Mouse (Mus musculus): ENCODE data around the gene Card19. TPM values are rescaled to one million over a fixed set of nuclear protein-coding genes. Genes with fewer than 3 reads are reported as not detected.

The Card19 gene
- 79.4 and 106 TPM in 2 replicates for polyA plus RNA-seq (2012; rRNA removed)

DNA sequence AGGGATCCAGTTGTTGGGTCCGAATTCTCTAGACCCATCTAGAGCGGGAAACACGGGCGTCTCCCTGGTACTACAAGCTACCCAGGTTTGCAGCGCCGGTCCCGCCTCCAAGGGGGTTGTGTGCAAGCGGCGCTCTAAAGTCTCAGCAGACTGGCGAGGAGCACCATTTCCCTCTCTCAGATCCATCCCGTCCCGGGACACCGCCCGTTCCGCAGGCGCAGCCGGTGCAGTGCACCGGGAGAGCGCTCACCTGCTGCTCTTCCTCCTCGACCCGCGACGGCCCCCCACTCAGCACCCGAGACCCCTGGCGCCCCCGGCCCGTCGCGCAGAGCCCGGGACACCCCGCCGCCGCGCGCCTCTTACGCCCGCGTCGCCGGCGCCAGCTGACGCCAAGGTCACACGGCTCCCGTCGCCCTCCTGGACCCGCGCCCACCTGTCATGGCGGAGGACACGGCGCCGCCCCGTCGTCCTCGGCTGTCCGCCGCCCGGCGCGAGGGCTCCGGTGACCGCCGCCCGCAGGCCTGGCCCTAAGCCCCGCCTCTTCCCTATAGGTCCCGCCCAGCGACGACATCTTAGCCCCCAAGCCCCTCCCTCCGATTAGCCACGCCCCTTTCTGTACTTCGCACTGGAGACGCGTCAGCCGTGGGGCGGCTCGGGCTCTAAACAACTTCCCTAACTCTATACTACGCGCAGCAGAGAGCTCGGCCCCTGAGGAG is at the start of gene Card19:
Gene Card19, minus strand, starts transcription at position 534 of the 716 bp plus-strand sequence.
- TF ChIP-seq POLR2A (IDR thresholded peaks at IDR 0.05; ENCODE audit: low read depth, low read length) = peak; percentile 69
- no peak for TF ChIP-seq CTCF (IDR thresholded peaks at IDR 0.05; ENCODE audit: extremely low read depth, insufficient read depth, insufficient read length, insufficient replicate concordance)
- Histone ChIP-seq H3K4me3 (ENCODE audit: extremely low read depth, insufficient read depth, insufficient read length) (peak within 1 kb of the TSS; percentile 66), H3K36me3 (ENCODE audit: control insufficient read depth, insufficient read depth, low read length) (no peaks in the 10 kb centered on the region), H3K27ac (ENCODE audit: insufficient read depth, low read length) (peak within 1 kb of the TSS; percentile 94), H3K4me1 (ENCODE audit: control insufficient read depth, insufficient read depth, insufficient read length) (peaks cover 24% of the 10 kb centered on the region), H3K27me3 (ENCODE audit: control insufficient read depth, insufficient read depth, low read length) (no peaks in the 10 kb centered on the region)
- DNase-seq (ENCODE audit: low read depth in 1 of 2, low spot score in 2 of 2) = peak; percentile 93 to 99
- WGBS = under 1% methylated on average over 75 of the region's 78 CpGs

DNA sequence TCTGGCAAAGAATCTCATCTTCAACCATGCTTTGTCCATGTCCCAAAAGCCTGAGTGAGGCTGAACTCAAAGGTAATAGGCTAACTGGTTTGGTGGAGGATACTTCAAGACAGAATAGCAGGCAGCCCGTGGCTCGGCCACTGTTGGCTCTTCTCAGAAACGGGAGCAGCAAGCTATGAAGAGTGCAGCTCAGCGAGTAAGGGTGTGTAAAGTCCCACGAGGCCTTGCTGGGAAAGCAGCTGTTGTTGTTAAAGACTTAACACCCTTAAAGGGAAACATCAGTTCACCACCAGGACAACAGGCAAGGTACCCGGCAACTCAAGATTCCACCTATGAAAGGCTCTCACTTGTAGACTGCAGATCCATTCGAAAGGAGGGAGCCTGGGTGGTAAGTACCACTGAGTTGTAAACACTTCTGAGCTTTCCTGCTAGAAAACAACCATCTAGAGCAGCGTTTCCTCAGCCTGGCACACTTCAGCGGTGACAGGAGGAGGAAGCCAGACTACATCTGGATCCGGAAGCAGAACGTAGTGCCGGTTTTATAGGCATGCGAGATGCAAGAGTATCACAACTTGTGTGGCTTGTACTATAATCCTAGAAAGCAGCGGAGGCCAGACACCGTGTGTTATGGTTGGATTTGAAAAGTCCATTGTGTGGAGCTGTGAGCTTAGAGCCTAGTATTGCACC is 44.3 kb upstream of the Card19 start:
- H3K4me3 ChIP-seq (ENCODE audit: extremely low read depth, insufficient read depth, insufficient read length) = no peak overlapping the region
- no peaks in the 10 kb centered on the region for H3K27me3 ChIP-seq (ENCODE audit: control insufficient read depth, insufficient read depth, low read length)
- 18% methylated on average over 15 of the region's 15 CpGs for WGBS
- TF ChIP-seq CTCF (IDR thresholded peaks at IDR 0.05; ENCODE audit: extremely low read depth, insufficient read depth, insufficient read length, insufficient replicate concordance) = no peak
- no peak for TF ChIP-seq POLR2A (IDR thresholded peaks at IDR 0.05; ENCODE audit: low read depth, low read length)
- H3K4me1 ChIP-seq (ENCODE audit: control insufficient read depth, insufficient read depth, insufficient read length) = peaks cover 12% of the 10 kb centered on the region; the same call in 1 of the 2 replicates
- H3K27ac ChIP-seq (ENCODE audit: insufficient read depth, low read length) = peak overlapping the region; percentile 52
- no peak for DNase-seq (ENCODE audit: low read depth in 1 of 2, low spot score in 2 of 2)
- peaks cover 23% of the 10 kb centered on the region for H3K36me3 ChIP-seq (ENCODE audit: control insufficient read depth, insufficient read depth, low read length)

- Histone ChIP-seq H3K36me3 (ENCODE audit: control insufficient read depth, insufficient read depth, low read length) (peaks cover 3% of the 10 kb centered on the region; the same call in 1 of the 2 replicates), H3K27ac (ENCODE audit: insufficient read depth, low read length) (no peak overlapping the region), H3K4me3 (ENCODE audit: extremely low read depth, insufficient read depth, insufficient read length) (no peak overlapping the region), H3K27me3 (ENCODE audit: control insufficient read depth, insufficient read depth, low read length) (no peaks in the 10 kb centered on the region), H3K4me1 (ENCODE audit: control insufficient read depth, insufficient read depth, insufficient read length) (peaks cover 13% of the 10 kb centered on the region)
- WGBS = 81% methylated on average over 3 of the region's 3 CpGs
- TF ChIP-seq CTCF (IDR thresholded peaks at IDR 0.05; ENCODE audit: extremely low read depth, insufficient read depth, insufficient read length, insufficient replicate concordance) = no peak
- no peak for TF ChIP-seq POLR2A (IDR thresholded peaks at IDR 0.05; ENCODE audit: low read depth, low read length)
- DNase-seq (ENCODE audit: low read depth in 1 of 2, low spot score in 2 of 2) = no peak
These were observed 42.0 kb upstream of the Card19 start for GRCm38 (mm10) chr13:49257819-49258313.

GRCm38 (mm10) chr13:49252746-49253145 is 36.9 kb upstream of the Card19 start:
- WGBS = 26% methylated on average over 13 of the region's 13 CpGs
- no peak for DNase-seq (ENCODE audit: low read depth in 1 of 2, low spot score in 2 of 2)
- Histone ChIP-seq H3K27me3 (ENCODE audit: control insufficient read depth, insufficient read depth, low read length) (no peaks in the 10 kb centered on the region), H3K27ac (ENCODE audit: insufficient read depth, low read length) (peak overlapping the region; percentile 28), H3K36me3 (ENCODE audit: control insufficient read depth, insufficient read depth, low read length) (no peaks in the 10 kb centered on the region), H3K4me3 (ENCODE audit: extremely low read depth, insufficient read depth, insufficient read length) (0 out of 2 replicates have a peak overlapping the region, but pooled peaks have one; percentile 2), H3K4me1 (ENCODE audit: control insufficient read depth, insufficient read depth, insufficient read length) (peaks cover 37% of the 10 kb centered on the region)
- TF ChIP-seq POLR2A (IDR thresholded peaks at IDR 0.05; ENCODE audit: low read depth, low read length) (no peak), CTCF (IDR thresholded peaks at IDR 0.05; ENCODE audit: extremely low read depth, insufficient read depth, insufficient read length, insufficient replicate concordance) (no peak)

- peaks cover 35% of the 10 kb centered on the region for H3K4me1 ChIP-seq (ENCODE audit: control insufficient read depth, insufficient read depth, insufficient read length)
- no peak for TF ChIP-seq CTCF (IDR thresholded peaks at IDR 0.05; ENCODE audit: extremely low read depth, insufficient read depth, insufficient read length, insufficient replicate concordance)
- TF ChIP-seq POLR2A (IDR thresholded peaks at IDR 0.05; ENCODE audit: low read depth, low read length) = no peak
- H3K4me3 ChIP-seq (ENCODE audit: extremely low read depth, insufficient read depth, insufficient read length) = no peak overlapping the region
- peak overlapping the region; percentile 28 for H3K27ac ChIP-seq (ENCODE audit: insufficient read depth, low read length)
- no peaks in the 10 kb centered on the region for H3K36me3 ChIP-seq (ENCODE audit: control insufficient read depth, insufficient read depth, low read length)
- DNase-seq (ENCODE audit: low read depth in 1 of 2, low spot score in 2 of 2) = no peak
- 49% methylated on average over 2 of the region's 2 CpGs for whole genome bisulfite sequencing
- H3K27me3 ChIP-seq (ENCODE audit: control insufficient read depth, insufficient read depth, low read length) = no peaks in the 10 kb centered on the region
These were observed 36.3 kb upstream of the Card19 start for GRCm38 (mm10) chr13:49252113-49252512.

- no peak for TF ChIP-seq CTCF (IDR thresholded peaks at IDR 0.05; ENCODE audit: extremely low read depth, insufficient read depth, insufficient read length, insufficient replicate concordance)
- no peak for TF ChIP-seq POLR2A (IDR thresholded peaks at IDR 0.05; ENCODE audit: low read depth, low read length)
- WGBS = 58% methylated on average over 4 of the region's 4 CpGs
These were observed 35.1 kb upstream of the Card19 start for GRCm38 (mm10) chr13:49250716-49251517.

More at GRCm38 (mm10) chr13:49250716-49251517, 35.1 kb upstream of the Card19 start:
- Histone ChIP-seq H3K27me3 (ENCODE audit: control insufficient read depth, insufficient read depth, low read length) (no peaks in the 10 kb centered on the region), H3K27ac (ENCODE audit: insufficient read depth, low read length) (peak overlapping the region; percentile 93), H3K4me3 (ENCODE audit: extremely low read depth, insufficient read depth, insufficient read length) (no peak overlapping the region), H3K36me3 (ENCODE audit: control insufficient read depth, insufficient read depth, low read length) (no peaks in the 10 kb centered on the region), H3K4me1 (ENCODE audit: control insufficient read depth, insufficient read depth, insufficient read length) (peaks cover 35% of the 10 kb centered on the region)
- peak; percentile 41 to 58 for DNase-seq (ENCODE audit: low read depth in 1 of 2, low spot score in 2 of 2)
